Mouse (Mus musculus) liver, embryonic 14.5 days (tissue): ENCODE measurements around the gene Tshr.

Experiments used
- CTCF ChIP-seq: IDR thresholded peaks from 2 replicates; pipeline ENCODE4 v1.5.1; 2016; ENCODE audit warnings: antibody characterized with exemption, low read depth, control low read depth
- EP300 ChIP-seq: IDR thresholded peaks from 2 replicates; pipeline ENCODE4 v1.6.1; 2016; ENCODE audit warnings: antibody characterized with exemption, low read depth

DNA sequence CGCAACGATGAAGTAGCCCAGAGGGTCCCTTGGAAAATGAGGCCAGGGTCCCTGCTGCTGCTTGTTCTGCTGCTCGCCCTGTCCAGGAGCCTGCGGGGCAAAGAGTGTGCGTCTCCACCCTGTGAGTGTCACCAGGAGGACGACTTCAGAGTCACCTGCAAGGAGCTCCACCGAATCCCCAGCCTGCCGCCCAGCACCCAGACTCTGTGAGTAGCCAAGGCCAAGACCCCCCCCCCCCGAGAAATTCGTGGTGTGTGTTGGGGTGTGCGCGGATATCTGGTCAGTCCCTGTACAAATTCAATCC is 16.6 kb downstream of the Tshr start:
- no peak for TF ChIP-seq CTCF
- no peak for TF ChIP-seq EP300
